Mouse (Mus musculus) heart, embryonic 16.5 days (tissue): ENCODE results near the gene Svbp. TPM values are rescaled to one million over a fixed set of nuclear protein-coding genes. Genes with fewer than 3 reads are reported as not detected.
A peak's percentile ranks its signal among the peaks of the same experiment; 100 is the strongest.

ENCODE experiments used
- ATAC-seq: fragments of 200-750 bp; cut with Nextera tagmentation; replicated peaks from 2 replicates; pipeline ENCODE4 v1.8.0; 2017; ENCODE audit warnings: moderate number of reproducible peaks; ENCODE audit not compliant: insufficient read depth, low FRiP score; ENCODE audit errors: extremely low read depth
- H3K27ac ChIP-seq: fragments of 300-500 bp; sonication (generic); 2 replicates; pipeline ENCODE4 v1.5.1; 2014; ENCODE audit warnings: mild to moderate bottlenecking, low read length, control low read depth, moderate library complexity
- H3K27me3 ChIP-seq: fragments of 300-500 bp; sonication (generic); 2 replicates; pipeline ENCODE4 v1.6.1; 2014; ENCODE audit warnings: low read length, mixed read lengths; ENCODE audit not compliant: control insufficient read depth, insufficient read depth
- H3K36me3 ChIP-seq: fragments of 300-500 bp; sonication (generic); 2 replicates; pipeline ENCODE4 v1.6.1; 2014; ENCODE audit not compliant: control insufficient read depth, insufficient read depth
- H3K4me1 ChIP-seq: fragments of 300-500 bp; sonication (generic); 2 replicates; pipeline ENCODE4 v1.6.1; 2014; ENCODE audit warnings: low read length, mixed read lengths; ENCODE audit not compliant: control insufficient read depth, insufficient read depth
- H3K4me2 ChIP-seq: fragments of 300-500 bp; sonication (generic); 2 replicates; pipeline ENCODE4 v1.6.1; 2014; ENCODE audit warnings: low read depth, mild to moderate bottlenecking, control low read depth, low read length
- H3K4me3 ChIP-seq: fragments of 300-500 bp; sonication (generic); 2 replicates; pipeline ENCODE4 v1.5.1; 2014; ENCODE audit warnings: mild to moderate bottlenecking, control low read depth, low read length
- H3K9ac ChIP-seq: fragments of 300-500 bp; sonication (generic); 2 replicates; pipeline ENCODE4 v1.6.1; 2014; ENCODE audit warnings: low read length, control low read depth
- H3K9me3 ChIP-seq: fragments of 300-500 bp; sonication (generic); replicated peaks from 2 replicates; pipeline ENCODE4 v1.6.1; 2016; ENCODE audit warnings: low read length; ENCODE audit not compliant: control insufficient read depth
- WGBS: fragments of 180-500 bp; shearing (Covaris S2); extraction: QIAGEN DNeasy Blood & Tissue Kit; methylation state at CpG from one replicate; pipeline ENCODE4 v1.1.7; 2014; 5-methylcytosine and 5-hydroxymethylcytosine counted together
- polyA plus RNA-seq: library from polyadenylated mRNA; unstranded; fragments of >200 nt; fragmentation: Nextera tagmentation; extraction: Ambion mirVana; gene quantifications from 2 replicates; pipeline ENCODE4 v1.2.1, GENCODE M21; 2015

Gene Svbp
- polyA plus RNA-seq, 1 experiment from 2014 or later: 119 TPM

GRCm38 (mm10) chr4:119185771-119186170 lies 9.3 kb upstream of the Svbp start:
- no peak overlapping the region for H3K27ac ChIP-seq
- H3K9ac ChIP-seq: no peak overlapping the region
- H3K36me3 ChIP-seq: no peaks in the 10 kb centered on the region
- H3K4me3 ChIP-seq: no peak overlapping the region
- no peak overlapping the region for H3K4me2 ChIP-seq
- WGBS: 75% methylated on average over 4 of the region's 4 CpGs
- ATAC-seq: no peak
- no peaks in the 10 kb centered on the region for H3K27me3 ChIP-seq
- peaks cover 4% of the 10 kb centered on the region; the same call in 1 of the 2 replicates for H3K4me1 ChIP-seq
- no peaks in the 10 kb centered on the region for H3K9me3 ChIP-seq

GRCm38 (mm10) chr4:119188060-119188785 lies 6.9 kb upstream of the Svbp start:
- Histone ChIP-seq H3K9ac (no peak overlapping the region), H3K4me1 (peaks cover 4% of the 10 kb centered on the region; the same call in 1 of the 2 replicates), H3K4me2 (peak overlapping the region; percentile 34), H3K27ac (no peak overlapping the region; the same call in 1 of the 2 replicates), H3K36me3 (no peaks in the 10 kb centered on the region), H3K4me3 (peak overlapping the region; percentile 4; the same call in 1 of the 2 replicates), H3K9me3 (no peaks in the 10 kb centered on the region), H3K27me3 (no peaks in the 10 kb centered on the region)
- no peak for ATAC-seq
- WGBS: 32% methylated on average over 11 of the region's 11 CpGs

- Histone ChIP-seq H3K4me1 (peaks cover 4% of the 10 kb centered on the region; the same call in 1 of the 2 replicates), H3K27ac (no peak overlapping the region)
Observed at GRCm38 (mm10) chr4:119189392-119189791, 5.7 kb upstream of the Svbp start.

GRCm38 (mm10) chr4:119189864-119190263 lies 5.2 kb upstream of the Svbp start, which contains the start of gene Ermap:
Gene Ermap (minus strand): TSS chr4:119190011.
- no peak for ATAC-seq
- peaks cover 4% of the 10 kb centered on the region; the same call in 1 of the 2 replicates for H3K4me1 ChIP-seq
- no peak within 1 kb of the TSS for H3K27ac ChIP-seq
- H3K9me3 ChIP-seq: no peaks in the 10 kb centered on the region
- no peak within 1 kb of the TSS for H3K4me3 ChIP-seq
- H3K27me3 ChIP-seq: no peaks in the 10 kb centered on the region
- H3K9ac ChIP-seq: no peak within 1 kb of the TSS
- no peaks in the 10 kb centered on the region for H3K36me3 ChIP-seq
- WGBS: 58% methylated on average over 6 of the region's 6 CpGs
- H3K4me2 ChIP-seq: no peak within 1 kb of the TSS

More at GRCm38 (mm10) chr4:119189392-119189791, 5.7 kb upstream of the Svbp start:
- Histone ChIP-seq H3K4me3 (no peak overlapping the region), H3K27me3 (no peaks in the 10 kb centered on the region), H3K9me3 (no peaks in the 10 kb centered on the region), H3K9ac (no peak overlapping the region), H3K36me3 (no peaks in the 10 kb centered on the region), H3K4me2 (no peak overlapping the region)
- ATAC-seq: no peak
- 77% methylated on average over 6 of the region's 6 CpGs for WGBS

DNA sequence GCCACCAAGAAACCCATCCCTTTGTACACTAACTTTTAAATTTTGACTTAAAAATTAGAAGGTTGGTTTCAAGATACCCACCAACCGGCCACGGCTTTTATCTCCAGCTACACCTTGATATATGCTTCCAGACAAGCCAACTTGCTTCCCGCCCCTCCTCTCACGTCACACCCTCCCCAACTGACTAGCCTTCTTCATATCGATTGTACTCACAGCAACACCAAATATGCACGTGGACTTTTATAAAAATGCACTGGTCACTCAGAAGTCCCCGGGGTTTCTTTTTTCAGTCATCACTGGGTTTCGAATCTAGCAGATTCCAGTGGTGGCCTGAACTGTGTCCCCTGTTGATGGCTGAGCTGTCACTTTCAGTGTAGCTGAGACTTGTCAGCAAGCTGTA lies 4.5 kb upstream of the Svbp start:
- Histone ChIP-seq H3K9ac (no peak overlapping the region), H3K36me3 (no peaks in the 10 kb centered on the region), H3K9me3 (no peaks in the 10 kb centered on the region), H3K4me1 (peaks cover 4% of the 10 kb centered on the region; the same call in 1 of the 2 replicates), H3K4me3 (no peak overlapping the region), H3K27me3 (no peaks in the 10 kb centered on the region), H3K27ac (no peak overlapping the region), H3K4me2 (no peak overlapping the region)
- ATAC-seq: no peak
- 66% methylated on average over 8 of the region's 8 CpGs for WGBS

DNA sequence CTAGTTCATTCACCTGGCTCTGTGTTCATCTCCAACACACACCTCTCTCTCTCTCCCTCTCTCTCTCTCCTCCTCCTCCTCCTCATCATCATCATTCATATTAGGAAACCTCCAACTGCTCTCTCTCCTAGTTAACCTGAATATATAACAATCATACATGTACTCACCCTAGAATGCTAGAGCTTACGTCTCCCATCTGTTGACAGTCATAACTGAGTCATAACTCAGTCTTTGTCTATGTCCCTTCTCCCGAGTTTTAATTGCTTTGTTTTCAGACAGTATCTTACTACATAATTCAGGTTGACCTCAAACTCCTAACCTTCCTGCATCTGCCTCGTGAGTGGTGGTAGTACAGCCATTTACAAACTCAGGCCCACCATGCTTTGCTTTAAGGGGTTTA lies 3.8 kb upstream of the Svbp start:
- H3K36me3 ChIP-seq: no peaks in the 10 kb centered on the region
- H3K27ac ChIP-seq: no peak overlapping the region
- no peak overlapping the region for H3K4me3 ChIP-seq
- H3K4me2 ChIP-seq: no peak overlapping the region
- no peaks in the 10 kb centered on the region for H3K27me3 ChIP-seq
- H3K4me1 ChIP-seq: peaks cover 7% of the 10 kb centered on the region; the same call in 1 of the 2 replicates
- 62% methylated on average over 3 of the region's 3 CpGs for WGBS
- no peaks in the 10 kb centered on the region for H3K9me3 ChIP-seq
- H3K9ac ChIP-seq: no peak overlapping the region
- no peak for ATAC-seq

GRCm38 (mm10) chr4:119192757-119193156 lies 2.3 kb upstream of the Svbp start:
- WGBS: 84% methylated on average over 4 of the region's 4 CpGs
- H3K9me3 ChIP-seq: no peaks in the 10 kb centered on the region
- no peak overlapping the region for H3K9ac ChIP-seq
- H3K4me1 ChIP-seq: peaks cover 13% of the 10 kb centered on the region; the same call in 1 of the 2 replicates
- ATAC-seq: no peak
- no peaks in the 10 kb centered on the region for H3K27me3 ChIP-seq
- H3K4me2 ChIP-seq: no peak overlapping the region
- H3K27ac ChIP-seq: no peak overlapping the region
- H3K4me3 ChIP-seq: no peak overlapping the region
- H3K36me3 ChIP-seq: no peaks in the 10 kb centered on the region

GRCm38 (mm10) chr4:119195582-119196320 lies 645 bp downstream of the Svbp start:
- peaks cover 2% of the 10 kb centered on the region for H3K36me3 ChIP-seq
- peak overlapping the region; percentile 86 for H3K4me3 ChIP-seq
- peak; percentile 12; the same call in 1 of the 2 replicates for ATAC-seq
- no peaks in the 10 kb centered on the region for H3K9me3 ChIP-seq
- no peaks in the 10 kb centered on the region for H3K27me3 ChIP-seq
- WGBS: 10% methylated on average over 16 of the region's 18 CpGs
- H3K9ac ChIP-seq: peak overlapping the region; percentile 87
- H3K4me1 ChIP-seq: peaks cover 13% of the 10 kb centered on the region; the same call in 1 of the 2 replicates
- H3K27ac ChIP-seq: peak overlapping the region; percentile 68
- H3K4me2 ChIP-seq: peak overlapping the region; percentile 76

DNA sequence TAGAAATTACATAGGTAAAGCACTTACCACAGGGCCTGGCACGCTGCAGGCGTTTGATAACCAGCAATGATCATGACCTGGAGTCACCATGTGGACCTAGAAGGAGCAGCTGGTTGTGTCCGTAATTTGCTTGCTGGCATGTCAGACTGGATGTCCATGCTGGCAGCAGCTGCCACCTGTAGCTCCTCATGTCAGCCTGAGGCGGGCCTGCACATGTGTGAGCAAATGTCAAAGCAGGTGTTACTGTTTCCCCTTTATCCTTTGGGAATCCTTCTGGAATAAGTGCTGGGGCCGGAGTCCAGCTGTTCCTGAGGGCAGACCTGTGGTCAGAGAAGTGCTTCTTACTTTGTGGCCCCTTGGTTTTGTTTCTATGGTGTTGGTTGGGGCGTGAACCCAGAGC lies 3.0 kb downstream of the Svbp start:
- H3K36me3 ChIP-seq: peaks cover 8% of the 10 kb centered on the region
- H3K27ac ChIP-seq: no peak overlapping the region
- H3K4me1 ChIP-seq: peaks cover 13% of the 10 kb centered on the region; the same call in 1 of the 2 replicates
- H3K9ac ChIP-seq: no peak overlapping the region
- no peaks in the 10 kb centered on the region for H3K27me3 ChIP-seq
- no peak overlapping the region for H3K4me2 ChIP-seq
- H3K4me3 ChIP-seq: no peak overlapping the region
- ATAC-seq: no peak
- H3K9me3 ChIP-seq: no peaks in the 10 kb centered on the region
- 79% methylated on average over 6 of the region's 6 CpGs for WGBS
